Mouse (Mus musculus) CH12.LX (cell line): ENCODE data around the gene Oxsr1. TPM values are rescaled to one million over a fixed set of nuclear protein-coding genes. Genes with fewer than 3 reads are reported as not detected.

ENCODE experiments used
- DNase-seq: peaks from one replicate; pipeline ENCODE4 v3.0.0-alpha.2; 2013; ENCODE audit errors: extremely low read depth
- H3K27ac ChIP-seq: 2 replicates; pipeline ENCODE4 v1.5.1; 2012; ENCODE audit warnings: low read depth, mild to moderate bottlenecking, control low read depth, moderate library complexity; ENCODE audit not compliant: insufficient read depth
- H3K27me3 ChIP-seq: replicated peaks from 2 replicates; pipeline ENCODE3; 2012; ENCODE audit warnings: inconsistent platforms
- H3K36me3 ChIP-seq, 2 experiments: replicated peaks in 1 of 2; 2 replicates each; pipeline versions ENCODE3 to v1.6.1; 2012; ENCODE audit warnings: inconsistent platforms in 1 of 2, low read length in 1 of 2, mild to moderate bottlenecking in 1 of 2, mixed read lengths in 1 of 2, moderate library complexity in 1 of 2; ENCODE audit not compliant: control insufficient read depth in 1 of 2, insufficient read depth in 1 of 2
- H3K4me1 ChIP-seq, 2 experiments: 2 replicates each; pipeline ENCODE4 v1.6.1; 2012; ENCODE audit warnings: inconsistent platforms in 1 of 2, moderate library complexity in 1 of 2; ENCODE audit not compliant: insufficient read depth in 2 of 2, control insufficient read depth in 1 of 2
- H3K4me2 ChIP-seq: 2 replicates; pipeline ENCODE4 v1.6.1; 2012; ENCODE audit warnings: low read depth, mild to moderate bottlenecking, control low read depth; ENCODE audit not compliant: poor library complexity, insufficient read depth, severe bottlenecking
- H3K4me3 ChIP-seq, 3 experiments: fragments of 150-350 bp in 1 of 3; sonication (generic) in 1 of 3; replicated peaks in 1 of 3; 2 replicates each; pipeline versions ENCODE3 to v1.5.1; 2011 to 2012; ENCODE audit warnings: low read depth in 2 of 3, low read length in 2 of 3, mild to moderate bottlenecking in 2 of 3, moderate library complexity in 2 of 3, control low read depth in 1 of 3, improper control_type of control experiment in 1 of 3, inconsistent platforms in 1 of 3, mixed read lengths in 1 of 3; ENCODE audit not compliant: poor library complexity in 1 of 3
- H3K79me2 ChIP-seq: replicated peaks from 2 replicates; pipeline ENCODE4 v1.6.1; 2012; ENCODE audit warnings: mild to moderate bottlenecking, moderate library complexity; ENCODE audit not compliant: control insufficient read depth, poor library complexity, insufficient read depth, severe bottlenecking; ENCODE audit errors: extremely low read depth
- H3K9ac ChIP-seq: 2 replicates; pipeline ENCODE4 v1.6.1; 2012; ENCODE audit warnings: low read depth, mild to moderate bottlenecking, control low read depth, moderate library complexity; ENCODE audit not compliant: insufficient read depth
- H3K9me3 ChIP-seq: replicated peaks from 2 replicates; pipeline ENCODE3; 2012; ENCODE audit warnings: low read length, inconsistent platforms, mixed read lengths
- BHLHE40 ChIP-seq: IDR thresholded peaks from 2 replicates; pipeline ENCODE4 v1.6.1; 2011; ENCODE audit warnings: mild to moderate bottlenecking, low read depth, low read length, improper control_type of control experiment
- CHD1 ChIP-seq: IDR thresholded peaks from 2 replicates; pipeline ENCODE4 v1.6.1; 2012; ENCODE audit warnings: low read depth, low read length, improper control_type of control experiment, inconsistent platforms
- CHD2 ChIP-seq: IDR thresholded peaks from 2 replicates; pipeline ENCODE4 v1.6.1; 2011; ENCODE audit warnings: low read length, improper control_type of control experiment
- E2F4 ChIP-seq: IDR thresholded peaks from 2 replicates; pipeline ENCODE4 v1.6.1; 2011; ENCODE audit warnings: low read depth, low read length, improper control_type of control experiment; ENCODE audit not compliant: insufficient replicate concordance
- ELF1 ChIP-seq: IDR thresholded peaks from 2 replicates; pipeline ENCODE4 v1.6.1; 2014; ENCODE audit warnings: low read depth, mild to moderate bottlenecking, inconsistent platforms, low read length, improper control_type of control experiment
- EP300 ChIP-seq: IDR thresholded peaks from 2 replicates; pipeline ENCODE4 v1.6.1; 2011; ENCODE audit warnings: low read length, improper control_type of control experiment
- GABPA ChIP-seq: IDR thresholded peaks from 2 replicates; pipeline ENCODE4 v1.6.1; 2012; ENCODE audit warnings: low read depth, low read length, improper control_type of control experiment, inconsistent platforms; ENCODE audit not compliant: insufficient replicate concordance
- HCFC1 ChIP-seq: IDR thresholded peaks from 2 replicates; pipeline ENCODE4 v1.6.1; 2012; ENCODE audit warnings: low read depth, mild to moderate bottlenecking, inconsistent platforms, low read length, improper control_type of control experiment
- IRF4 ChIP-seq: IDR thresholded peaks from 2 replicates; pipeline ENCODE4 v1.6.1; 2014; ENCODE audit warnings: low read depth, mild to moderate bottlenecking, inconsistent platforms, low read length, improper control_type of control experiment
- KAT2A ChIP-seq: IDR thresholded peaks from 2 replicates; pipeline ENCODE4 v1.6.1; 2012; ENCODE audit warnings: low read length, improper control_type of control experiment, inconsistent platforms; ENCODE audit not compliant: insufficient replicate concordance
- MAX ChIP-seq: IDR thresholded peaks from 2 replicates; pipeline ENCODE4 v1.6.1; 2011; ENCODE audit warnings: low read length, improper control_type of control experiment
- MEF2A ChIP-seq: IDR thresholded peaks from 2 replicates; pipeline ENCODE4 v1.6.1; 2014; ENCODE audit warnings: low read depth, mild to moderate bottlenecking, inconsistent platforms, low read length, improper control_type of control experiment, borderline replicate concordance
- NRF1 ChIP-seq: IDR thresholded peaks from 2 replicates; pipeline ENCODE4 v1.6.1; 2014; ENCODE audit warnings: low read depth, mild to moderate bottlenecking, inconsistent platforms, low read length, improper control_type of control experiment, moderate library complexity
- PAX5 ChIP-seq: IDR thresholded peaks from 2 replicates; pipeline ENCODE4 v1.6.1; 2012; ENCODE audit warnings: low read length, inconsistent platforms, mixed read lengths
- POLR2A ChIP-seq: IDR thresholded peaks from 2 replicates; pipeline ENCODE4 v1.6.1; 2011; ENCODE audit warnings: low read depth, mild to moderate bottlenecking, improper control_type of control experiment, low read length
- RAD21 ChIP-seq: IDR thresholded peaks from 2 replicates; pipeline ENCODE4 v1.6.1; 2011; ENCODE audit warnings: low read depth, mild to moderate bottlenecking, low read length, improper control_type of control experiment, moderate library complexity
- SIN3A ChIP-seq: IDR thresholded peaks from 2 replicates; pipeline ENCODE4 v1.6.1; 2012; ENCODE audit warnings: low read length, improper control_type of control experiment, inconsistent platforms
- SMC3 ChIP-seq: IDR thresholded peaks from 2 replicates; pipeline ENCODE4 v1.6.1; 2011; ENCODE audit warnings: low read depth, low read length, improper control_type of control experiment
- TBP ChIP-seq: conservative IDR thresholded peaks from 2 replicates; pipeline ENCODE4 v1.6.1; 2011; ENCODE audit warnings: low read depth, low read length, improper control_type of control experiment
- TCF12 ChIP-seq: IDR thresholded peaks from 2 replicates; pipeline ENCODE4 v1.6.1; 2014; ENCODE audit warnings: low read depth, mild to moderate bottlenecking, inconsistent platforms, low read length, improper control_type of control experiment
- UBTF ChIP-seq: IDR thresholded peaks from 2 replicates; pipeline ENCODE4 v1.6.1; 2012; ENCODE audit warnings: low read depth, mild to moderate bottlenecking, inconsistent platforms, low read length, improper control_type of control experiment, moderate library complexity
- ZC3H11A ChIP-seq: IDR thresholded peaks from 2 replicates; pipeline ENCODE4 v1.6.1; 2012; ENCODE audit warnings: low read depth, mild to moderate bottlenecking, inconsistent platforms, low read length, improper control_type of control experiment
- ZKSCAN1 ChIP-seq: IDR thresholded peaks from 2 replicates; pipeline ENCODE4 v1.6.1; 2012; ENCODE audit warnings: low read depth, inconsistent platforms, low read length, improper control_type of control experiment, borderline replicate concordance
- ZMIZ1 ChIP-seq: IDR thresholded peaks from 2 replicates; pipeline ENCODE4 v1.6.1; 2012; ENCODE audit warnings: low read depth, mild to moderate bottlenecking, inconsistent platforms, low read length, improper control_type of control experiment
- ZNF384 ChIP-seq: IDR thresholded peaks from 2 replicates; pipeline ENCODE4 v1.6.1; 2012; ENCODE audit warnings: low read depth, low read length, improper control_type of control experiment, inconsistent platforms
- dilution Hi-C: fragments of 300-500 bp; cut with MboI; formaldehyde crosslinking; loops from 2 replicates; pipeline ENCODE4 v1.14.3; 2020; ENCODE audit warnings: low sequenced_read_pairs; ENCODE audit not compliant: extremely low pct_unique_long_range_greater_than_20kb, extremely low pct_ligation_motif_present
- in situ Hi-C: fragments of 300-500 bp; cut with MboI; formaldehyde crosslinking; loops from 3 replicates; pipeline ENCODE4 v1.14.3; 2019; ENCODE audit warnings: low sequenced_read_pairs, low pct_ligation_motif_present, low pct_unique_long_range_greater_than_20kb, mixed read lengths
- polyA plus RNA-seq: library from polyadenylated mRNA; unstranded; fragments of >175 nt; gene quantifications from 2 replicates; pipeline ENCODE4 v1.2.1, GENCODE M21; 2012; ENCODE audit warnings: low read depth; ENCODE audit not compliant: insufficient read length
- total RNA-seq, 2 experiments: library from RNA; depleted of rRNA; stranded (reverse); fragments of 300-350 nt in 1 of 2; fragments of >200 nt in 1 of 2; gene quantifications; 2 replicates each; pipeline ENCODE4 v1.2.3; 2012 to 2014

Oxsr1 gene
- total and polyA plus RNA-seq, 3 experiments, result 22.1 to 36.1 (median 33.3) TPM

DNA sequence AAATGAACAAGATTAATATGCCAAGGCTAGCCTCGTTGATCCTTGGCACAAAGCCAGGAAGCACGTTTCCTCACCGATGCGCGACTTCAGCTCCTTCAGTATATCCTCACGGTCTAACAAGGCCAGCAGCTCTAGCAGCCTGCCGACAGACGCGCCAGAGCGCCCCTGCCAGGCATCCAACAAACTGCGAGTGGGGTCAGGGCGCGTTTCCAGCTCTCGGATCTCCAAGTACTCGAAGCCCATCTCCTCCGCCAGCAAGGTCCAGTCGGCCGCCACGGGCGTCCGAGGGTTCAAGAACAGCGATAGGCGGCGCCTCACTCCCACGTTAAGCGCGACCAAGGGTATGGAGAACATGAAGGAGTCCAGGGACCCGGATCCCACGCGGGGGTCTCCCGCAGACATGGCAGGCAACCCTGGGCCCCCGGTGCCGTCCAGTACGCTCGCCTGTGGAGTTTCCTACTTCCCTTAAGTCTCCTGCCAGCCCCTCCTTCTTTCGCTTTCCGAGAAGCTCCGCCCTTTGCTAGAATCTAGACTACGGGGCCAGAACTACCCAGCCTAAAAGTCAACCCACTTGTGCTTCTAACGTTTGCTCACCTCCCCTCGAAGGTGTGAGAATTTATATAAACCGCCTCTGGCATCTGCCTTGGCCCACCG lies 17.5 kb upstream of the Oxsr1 start, which contains the start of gene Acaa1a (continued):
- TF ChIP-seq SMC3 (no peak), CHD1 (no peak), IRF4 (peak; percentile 72; the same call in 1 of the 2 replicates), ZKSCAN1 (no peak), KAT2A (no peak), NRF1 (0 out of 2 replicates have a peak, but pooled peaks have one; percentile 14), UBTF (no peak), POLR2A (peak; percentile 83), ELF1 (peak; percentile 51), MEF2A (0 out of 2 replicates have a peak, but pooled peaks have one; percentile 5), MAX (peak; percentile 67), TCF12 (peak; percentile 64; the same call in 1 of the 2 replicates), TBP (peak; percentile 83; the same call in 1 of the 2 replicates), BHLHE40 (peak; percentile 27), ZMIZ1 (peak; percentile 82), GABPA (no peak), E2F4 (no peak), PAX5 (no peak), ZC3H11A (no peak), HCFC1 (no peak)

DNA sequence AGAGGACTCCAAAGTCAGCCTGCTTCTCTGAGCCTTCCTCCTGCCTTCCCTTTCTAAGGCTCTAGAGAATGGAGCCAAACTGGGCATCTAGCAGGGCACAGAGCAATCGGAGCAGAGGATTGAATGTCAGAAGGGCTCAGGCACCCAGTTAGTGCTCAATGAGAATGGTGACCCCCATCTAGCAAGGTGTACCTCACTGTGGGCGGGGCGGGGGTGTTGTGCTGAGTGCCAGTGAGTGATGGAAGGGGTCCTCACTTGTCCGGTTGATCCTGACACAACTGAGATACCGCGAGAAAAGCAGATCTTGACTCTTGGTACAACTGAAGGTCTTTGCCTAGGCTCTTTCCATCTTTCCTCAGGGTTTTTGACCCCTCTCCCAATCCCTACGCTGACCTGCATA lies 16.9 kb upstream of the Oxsr1 start:
- Histone ChIP-seq H3K27me3 (no peaks in the 10 kb centered on the region), H3K9ac (peak overlapping the region; percentile 87), H3K27ac (no peak overlapping the region), H3K4me1 (peaks cover 6 to 42% of the 10 kb centered on the region in 2 experiments), H3K36me3 (peaks cover 24 to 53% of the 10 kb centered on the region in 2 experiments), H3K4me2 (peak overlapping the region; percentile 80), H3K79me2 (peaks cover 5% of the 10 kb centered on the region; the same call in 1 of the 2 replicates), H3K9me3 (no peaks in the 10 kb centered on the region), H3K4me3 (peak overlapping the region; percentile 75 to 94 (median 83))
- in situ Hi-C loops, result no loop called here
- dilution Hi-C loops, result no loop called here
- DNase-seq, result no peak
- TF ChIP-seq PAX5 (no peak), RAD21 (no peak), MAX (no peak), SIN3A (no peak), HCFC1 (0 out of 2 replicates have a peak, but pooled peaks have one; percentile 2), EP300 (no peak), E2F4 (no peak), ZC3H11A (no peak), IRF4 (no peak), CHD2 (peak; percentile 49; the same call in 1 of the 2 replicates), ZNF384 (no peak)
